In the genomic region with DNA sequence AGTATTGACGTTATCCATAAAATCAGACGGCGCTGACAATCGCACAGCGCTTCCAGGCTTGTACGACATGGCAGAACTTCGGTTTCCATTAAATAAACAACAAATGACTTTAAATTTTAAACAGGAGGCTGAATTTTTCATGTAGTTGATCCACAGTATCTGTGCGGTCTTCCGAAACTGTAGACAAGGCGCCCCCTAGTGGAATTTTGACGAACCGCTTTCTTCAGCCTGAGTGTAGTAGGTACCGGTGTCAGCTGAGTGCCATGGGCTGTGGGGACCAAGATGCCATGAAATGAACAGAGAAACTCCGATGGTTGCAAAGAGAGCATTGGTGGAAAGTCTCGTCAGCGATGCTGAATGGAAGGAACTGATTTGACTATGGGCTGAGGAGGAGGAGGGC, we compare ENCODE assay signal across 8 mouse cellular contexts. TPM values are rescaled to one million over a fixed set of nuclear protein-coding genes. Genes with fewer than 3 reads are reported as not detected.
A peak's percentile ranks its signal among the peaks of the same experiment; 100 is the strongest.
DNase-seq lines count a peak whose midpoint lies in the region; ATAC-seq and TF ChIP-seq lines count a peak whose summit lies in the region.

No protein-coding gene starts in this region.

- peak; percentile 66; the same call in 1 of the 2 replicates for TF ChIP-seq CTCF in testis, adult 2 months (IDR thresholded peaks at IDR 0.05; ENCODE audit: control insufficient read depth, insufficient read depth, insufficient replicate concordance, low read depth, low read length)

- no peak overlapping the region for H3K9ac ChIP-seq in midbrain, embryonic 11.5 days (ENCODE audit: low read length)
- no peak overlapping the region for H3K9ac ChIP-seq in midbrain, embryonic 15.5 days
- no peak overlapping the region for H3K9ac ChIP-seq in embryonic facial prominence, embryonic 11.5 days (replicated peaks; ENCODE audit: low read length)

- H3K4me1 ChIP-seq in midbrain, embryonic 11.5 days (ENCODE audit: control insufficient read depth, insufficient read depth, low read length) = no peaks in the 10 kb centered on the region
- H3K4me1 ChIP-seq in midbrain, embryonic 15.5 days = peaks cover 3% of the 10 kb centered on the region; the same call in 1 of the 2 replicates
- H3K4me1 ChIP-seq in embryonic facial prominence, embryonic 11.5 days (ENCODE audit: control insufficient read depth, insufficient read depth, low read length) = no peaks in the 10 kb centered on the region
- H3K4me1 ChIP-seq in testis, adult 2 months (ENCODE audit: control insufficient read depth, insufficient read depth, low read length) = peaks cover 6% of the 10 kb centered on the region

- H3K27me3 ChIP-seq in midbrain, embryonic 11.5 days (ENCODE audit: control insufficient read depth, insufficient read depth, low read length) = no peaks in the 10 kb centered on the region
- no peaks in the 10 kb centered on the region for H3K27me3 ChIP-seq in midbrain, embryonic 15.5 days (replicated peaks)
- H3K27me3 ChIP-seq in embryonic facial prominence, embryonic 11.5 days (ENCODE audit: control insufficient read depth, insufficient read depth, low read length) = no peaks in the 10 kb centered on the region
- H3K27me3 ChIP-seq in testis, adult 2 months (ENCODE audit: control insufficient read depth, insufficient read depth, low read length) = no peaks in the 10 kb centered on the region

- ATAC-seq in midbrain, embryonic 11.5 days (ENCODE audit: low FRiP score) = no peak; the same call in 1 of the 2 replicates
- no peak for ATAC-seq in midbrain, embryonic 15.5 days (replicated peaks)
- ATAC-seq in embryonic facial prominence, embryonic 11.5 days (replicated peaks; ENCODE audit: insufficient number of reproducible peaks, low FRiP score, low TSS enrichment, low read depth) = no peak
- ATAC-seq in megakaryocyte progenitor cell, adult 5-6 weeks (replicated peaks; ENCODE audit: poor library complexity) = peak; percentile 82

- 65% methylated on average over 16 of the region's 16 CpGs for WGBS in midbrain, embryonic 11.5 days
- WGBS in midbrain, embryonic 15.5 days = 64% methylated on average over 16 of the region's 16 CpGs
- 62% methylated on average over 16 of the region's 16 CpGs for WGBS in embryonic facial prominence, embryonic 11.5 days

- no peak overlapping the region for H3K4me2 ChIP-seq in midbrain, embryonic 11.5 days
- H3K4me2 ChIP-seq in midbrain, embryonic 15.5 days = no peak overlapping the region
- no peak overlapping the region for H3K4me2 ChIP-seq in embryonic facial prominence, embryonic 11.5 days (ENCODE audit: low read depth, low read length)

- H3K9me3 ChIP-seq in midbrain, embryonic 11.5 days (ENCODE audit: control insufficient read depth, low read length) = no peaks in the 10 kb centered on the region
- no peaks in the 10 kb centered on the region for H3K9me3 ChIP-seq in midbrain, embryonic 15.5 days
- no peaks in the 10 kb centered on the region for H3K9me3 ChIP-seq in embryonic facial prominence, embryonic 11.5 days (replicated peaks; ENCODE audit: control insufficient read depth, low read length)

- peak; percentile 70 to 80 for DNase-seq in cerebellum, postnatal 10 days
- no peak for DNase-seq in cerebellum, adult 9-11 months
- peak; percentile 91 for DNase-seq in midbrain, embryonic 11.5 days (ENCODE audit: low spot score, missing footprints)
- DNase-seq in embryonic facial prominence, embryonic 11.5 days (ENCODE audit: low spot score) = peak; percentile 66
- DNase-seq in layer of hippocampus, adult 8-10 months (ENCODE audit: low spot score in 2 of 2) = peak; percentile 28 to 61

- H3K27ac ChIP-seq in midbrain, embryonic 11.5 days (ENCODE audit: low read depth, low read length) = no peak overlapping the region
- H3K27ac ChIP-seq in midbrain, embryonic 15.5 days = no peak overlapping the region
- H3K27ac ChIP-seq in embryonic facial prominence, embryonic 11.5 days (replicated peaks; ENCODE audit: low read depth, low read length) = no peak overlapping the region
- no peak overlapping the region for H3K27ac ChIP-seq in testis, adult 2 months (ENCODE audit: control insufficient read depth, insufficient read depth, low read depth, low read length)

- H3K36me3 ChIP-seq in midbrain, embryonic 11.5 days (ENCODE audit: control insufficient read depth, insufficient read depth, low read length) = no peaks in the 10 kb centered on the region
- no peaks in the 10 kb centered on the region for H3K36me3 ChIP-seq in midbrain, embryonic 15.5 days (replicated peaks)
- no peaks in the 10 kb centered on the region for H3K36me3 ChIP-seq in embryonic facial prominence, embryonic 11.5 days (replicated peaks; ENCODE audit: control insufficient read depth, insufficient read depth, low read depth, low read length)
- no peaks in the 10 kb centered on the region for H3K36me3 ChIP-seq in testis, adult 2 months (ENCODE audit: control insufficient read depth, insufficient read depth, low read length)

- no peak overlapping the region for H3K4me3 ChIP-seq in midbrain, embryonic 11.5 days (ENCODE audit: low read depth, low read length)
- H3K4me3 ChIP-seq in midbrain, embryonic 15.5 days = no peak overlapping the region
- H3K4me3 ChIP-seq in embryonic facial prominence, embryonic 11.5 days (ENCODE audit: low read depth, low read length) = no peak overlapping the region
- H3K4me3 ChIP-seq in testis, adult 2 months (ENCODE audit: control insufficient read depth, low read depth, low read length) = no peak overlapping the region

- no peak for TF ChIP-seq POLR2A in testis, adult 2 months (IDR thresholded peaks at IDR 0.05; ENCODE audit: control insufficient read depth, low read depth, low read length)

RNA-seq across cellular contexts. Expression of gene Helb, which starts 17.8 kb away (rescaled TPM):
- 3.7 and 4.2 TPM in 2 replicates for polyA plus RNA-seq in midbrain, embryonic 11.5 days (2014; fragmentation: Nextera tagmentation; extraction: Ambion mirVana)
- polyA plus RNA-seq in midbrain, embryonic 15.5 days (2015; fragmentation: Nextera tagmentation; extraction: Ambion mirVana) = 2.1 and 2.2 TPM in 2 replicates
- polyA plus RNA-seq in embryonic facial prominence, embryonic 11.5 days (2014; fragmentation: Nextera tagmentation; extraction: Ambion mirVana) = 4.7 and 5.5 TPM in 2 replicates
- 1 to 10 TPM; 4.2 to 6.1 (median 4.6) TPM for total RNA-seq in layer of hippocampus, adult 8-10 months (2022)
- total RNA-seq in megakaryocyte progenitor cell, adult 5-6 weeks (2015) = 15.1 and 18.4 TPM in 2 replicates
- total RNA-seq in megakaryocyte progenitor cell, adult 5-6 weeks (2017) = 29.2 and 34.2 TPM in 2 replicates
- polyA plus RNA-seq in testis, adult 2 months (2012; rRNA removed) = 0.62 and 0.96 TPM in 2 replicates
